Mouse (Mus musculus) spleen, adult 2 months (tissue): ENCODE results near the gene Mbd4. TPM values are rescaled to one million over a fixed set of nuclear protein-coding genes. Genes with fewer than 3 reads are reported as not detected.

Experiments
- DNase-seq, 2 experiments: peaks; one replicate each; pipeline versions ENCODE4 v3.0.0 to v3.0.0-alpha.2; 2012 to 2021; ENCODE audit warnings: low spot score in 2 of 2, low read depth in 1 of 2
- H3K27ac ChIP-seq: fragments of 200-500 bp; 2 replicates; pipeline ENCODE4 v1.5.1; 2012; ENCODE audit warnings: low read length, inconsistent platforms; ENCODE audit not compliant: insufficient read depth
- H3K27me3 ChIP-seq: fragments of 200-500 bp; 2 replicates; pipeline ENCODE4 v1.6.1; 2012; ENCODE audit warnings: mild to moderate bottlenecking, moderate library complexity, low read length, inconsistent platforms; ENCODE audit not compliant: control insufficient read depth, insufficient read depth
- H3K36me3 ChIP-seq: fragments of 200-500 bp; 2 replicates; pipeline ENCODE4 v1.6.1; 2012; ENCODE audit warnings: mild to moderate bottlenecking, low read length, inconsistent platforms; ENCODE audit not compliant: control insufficient read depth, insufficient read depth
- H3K4me1 ChIP-seq: fragments of 200-500 bp; 2 replicates; pipeline ENCODE4 v1.6.1; 2011; ENCODE audit warnings: inconsistent platforms; ENCODE audit not compliant: control insufficient read depth, insufficient read depth, insufficient read length
- H3K4me3 ChIP-seq: fragments of 200-500 bp; 2 replicates; pipeline ENCODE4 v1.5.1; 2011; ENCODE audit warnings: mild to moderate bottlenecking, inconsistent platforms; ENCODE audit not compliant: insufficient read depth, insufficient read length; ENCODE audit errors: extremely low read depth
- CTCF ChIP-seq: fragments of 200-500 bp; IDR thresholded peaks from 2 replicates; pipeline ENCODE4 v1.5.1; 2011; ENCODE audit warnings: mild to moderate bottlenecking, inconsistent platforms; ENCODE audit not compliant: insufficient read depth, insufficient read length, insufficient replicate concordance; ENCODE audit errors: extremely low read depth
- POLR2A ChIP-seq: fragments of 200-500 bp; IDR thresholded peaks from 2 replicates; pipeline ENCODE4 v1.6.1; 2011; ENCODE audit warnings: low read depth, low read length, inconsistent platforms
- WGBS: fragments of 180-500 bp; shearing (Covaris S2); methylation state at CpG from one replicate; pipeline ENCODE4 v1.1.7; 2018; 5-methylcytosine and 5-hydroxymethylcytosine counted together
- polyA plus RNA-seq: library from polyadenylated mRNA; depleted of rRNA; stranded (reverse); fragments of >200 nt; gene quantifications from 2 replicates; pipeline ENCODE4 v1.2.3, GENCODE M21; 2012; rRNA removed

The Mbd4 gene
- 3.2 and 3.5 TPM in 2 replicates for polyA plus RNA-seq

DNA sequence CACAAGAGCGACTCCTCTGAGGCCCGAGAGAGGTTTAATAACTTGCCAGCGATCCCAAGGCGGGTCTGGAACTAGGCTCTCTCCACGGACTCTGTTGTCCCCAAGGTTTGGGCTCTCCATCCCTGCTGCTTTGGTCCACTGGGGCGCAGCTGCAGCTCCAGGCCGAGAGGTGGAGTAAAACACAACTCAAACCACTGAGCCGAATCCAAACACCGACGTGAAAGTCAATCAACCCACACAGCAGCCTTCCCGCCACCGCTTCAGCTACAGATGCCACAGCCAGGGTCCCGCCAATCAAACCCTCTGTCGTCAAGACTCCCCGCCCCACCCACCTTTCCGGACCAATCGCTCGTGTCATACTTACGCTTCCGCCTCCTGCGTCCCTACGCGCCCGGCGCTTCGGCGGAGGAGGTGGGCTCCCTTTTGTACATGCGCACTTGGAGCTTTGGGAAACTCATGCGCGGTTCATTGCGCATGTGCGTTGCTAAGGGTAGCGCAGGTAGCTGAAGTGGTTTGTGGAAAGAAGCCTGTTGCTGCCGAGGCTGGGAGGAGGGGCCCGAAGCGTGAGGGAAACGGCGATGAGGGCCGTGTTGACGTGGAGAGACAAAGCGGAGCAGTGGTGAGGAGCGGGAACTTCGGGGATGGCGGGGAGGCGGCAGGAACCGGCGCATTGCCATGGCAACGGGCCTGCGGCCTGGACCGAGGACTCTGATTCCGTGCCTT is at the start of gene Mbd4, which contains the start of gene Ift122:
TSS of gene Mbd4 (minus strand) at position 281 of the 723 bp plus-strand sequence.
TSS of gene Ift122 (plus strand) at position 380 of the 723 bp plus-strand sequence.
- Histone ChIP-seq H3K36me3 (peaks cover 2% of the 10 kb centered on the region; the same call in 1 of the 2 replicates), H3K27me3 (no peaks in the 10 kb centered on the region), H3K4me3 (peak within 1 kb of the TSS; percentile 72), H3K4me1 (peaks cover 3% of the 10 kb centered on the region; the same call in 1 of the 2 replicates), H3K27ac (peak within 1 kb of the TSS; percentile 79)
- peak; percentile 98 to 99 for DNase-seq
- TF ChIP-seq CTCF = no peak
- 0 out of 2 replicates have a peak, but pooled peaks have one; percentile 7 for TF ChIP-seq POLR2A
- WGBS = under 1% methylated on average over 51 of the region's 51 CpGs

DNA sequence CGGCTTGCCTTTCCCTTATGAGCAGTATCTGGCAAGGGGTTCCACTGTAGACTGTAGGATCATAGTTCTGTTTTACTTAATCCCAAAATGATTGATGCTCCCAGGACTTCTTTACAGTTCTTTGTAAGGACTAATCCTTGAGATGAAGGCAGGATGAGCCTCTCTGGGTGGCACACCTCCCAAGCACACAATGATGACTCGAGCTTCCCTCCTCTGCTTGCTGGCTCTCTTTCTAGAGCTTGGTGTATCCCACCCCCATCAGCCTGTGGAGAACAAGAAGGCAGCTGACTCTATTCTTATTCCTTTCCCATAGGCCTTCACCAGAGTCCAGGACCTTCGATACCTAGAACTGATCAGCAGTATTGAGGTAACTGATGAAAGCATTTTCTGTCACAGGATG is 49.4 kb upstream of the Mbd4 start:
- Histone ChIP-seq H3K36me3 (no peaks in the 10 kb centered on the region), H3K27me3 (no peaks in the 10 kb centered on the region), H3K4me1 (peaks cover 12% of the 10 kb centered on the region; the same call in 1 of the 2 replicates), H3K4me3 (no peak overlapping the region), H3K27ac (no peak overlapping the region)
- TF ChIP-seq POLR2A (no peak), CTCF (no peak)
- DNase-seq = no peak
- 93% methylated on average over 3 of the region's 3 CpGs for WGBS

- no peak overlapping the region for H3K4me3 ChIP-seq
- H3K27me3 ChIP-seq = no peaks in the 10 kb centered on the region
- 68% methylated on average over 8 of the region's 8 CpGs for WGBS
- no peaks in the 10 kb centered on the region for H3K36me3 ChIP-seq
- TF ChIP-seq POLR2A (no peak), CTCF (no peak)
- 0 out of 2 replicates have a peak overlapping the region, but pooled peaks have one; percentile 16 for H3K27ac ChIP-seq
- peaks cover 4% of the 10 kb centered on the region; the same call in 1 of the 2 replicates for H3K4me1 ChIP-seq
- DNase-seq = no peak
Measured at GRCm38 (mm10) chr6:115901489-115901931, 48.3 kb upstream of the Mbd4 start.

DNA sequence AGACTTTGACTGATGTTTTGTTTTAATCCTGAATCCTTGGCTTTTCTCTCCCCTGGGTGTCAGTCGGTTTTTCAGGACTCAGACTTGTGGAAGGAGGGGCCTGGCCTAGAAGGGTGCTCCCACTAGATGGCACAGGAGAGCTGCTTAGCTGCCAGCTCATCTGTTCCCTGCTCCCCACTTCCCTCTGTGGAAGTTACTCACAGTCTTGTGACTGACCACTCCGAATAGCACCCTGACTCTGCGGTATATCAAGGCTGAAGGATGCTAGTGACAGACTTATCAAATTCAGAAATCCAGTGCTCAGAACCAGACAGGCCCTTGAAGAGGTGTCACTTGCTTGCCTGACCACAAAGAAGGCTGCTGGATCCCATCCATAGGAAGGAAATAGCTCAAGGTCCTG is 47.9 kb upstream of the Mbd4 start:
- WGBS = 12% methylated on average over 3 of the region's 3 CpGs
- peak in 1 of 2 experiments; percentile 55 for DNase-seq
- Histone ChIP-seq H3K36me3 (no peaks in the 10 kb centered on the region), H3K4me1 (peaks cover 2% of the 10 kb centered on the region; the same call in 1 of the 2 replicates), H3K4me3 (no peak overlapping the region), H3K27me3 (no peaks in the 10 kb centered on the region), H3K27ac (no peak overlapping the region)
- TF ChIP-seq POLR2A (no peak), CTCF (peak; percentile 79; the same call in 1 of the 2 replicates)

- no peak overlapping the region for H3K4me3 ChIP-seq
- H3K36me3 ChIP-seq = no peaks in the 10 kb centered on the region
- TF ChIP-seq POLR2A (no peak), CTCF (no peak)
- peaks cover 2% of the 10 kb centered on the region; the same call in 1 of the 2 replicates for H3K4me1 ChIP-seq
- DNase-seq = no peak
- WGBS = 73% methylated on average over 7 of the region's 7 CpGs
- H3K27me3 ChIP-seq = no peaks in the 10 kb centered on the region
- no peak overlapping the region for H3K27ac ChIP-seq
Measured at GRCm38 (mm10) chr6:115897926-115898520, 44.9 kb upstream of the Mbd4 start.

DNA sequence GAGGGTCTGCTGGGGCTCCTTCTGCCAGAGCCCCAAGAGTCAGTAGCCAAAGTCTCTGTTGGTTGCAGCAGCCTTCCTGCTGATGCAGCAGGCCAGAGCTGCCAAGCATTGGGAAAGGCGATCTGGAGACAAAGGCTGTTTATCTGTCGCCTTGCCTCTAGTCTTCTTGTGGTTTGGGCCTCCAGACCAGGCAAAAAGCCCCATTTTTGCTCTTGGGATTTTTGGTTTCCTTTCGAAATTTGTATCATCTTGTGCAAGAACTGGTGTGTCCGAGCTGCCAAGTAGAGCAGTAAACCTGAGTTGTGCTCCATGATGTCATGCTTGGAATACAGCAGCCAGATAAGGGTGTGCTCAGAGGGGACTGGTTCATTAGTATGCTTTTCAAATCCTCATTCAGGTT is 43.9 kb upstream of the Mbd4 start:
- WGBS = 42% methylated on average over 4 of the region's 4 CpGs
- peaks cover 2% of the 10 kb centered on the region; the same call in 1 of the 2 replicates for H3K4me1 ChIP-seq
- H3K4me3 ChIP-seq = no peak overlapping the region
- TF ChIP-seq POLR2A = no peak
- no peak for TF ChIP-seq CTCF
- no peaks in the 10 kb centered on the region for H3K27me3 ChIP-seq
- no peaks in the 10 kb centered on the region for H3K36me3 ChIP-seq
- DNase-seq = no peak
- H3K27ac ChIP-seq = no peak overlapping the region
